Mouse (Mus musculus): ENCODE measurements around the gene Gpr84. TPM values are rescaled to one million over a fixed set of nuclear protein-coding genes. Genes with fewer than 3 reads are reported as not detected.

The Gpr84 gene
- total RNA-seq, 2 experiments from 2014 or later = 1.0 to 1.1 TPM

DNA sequence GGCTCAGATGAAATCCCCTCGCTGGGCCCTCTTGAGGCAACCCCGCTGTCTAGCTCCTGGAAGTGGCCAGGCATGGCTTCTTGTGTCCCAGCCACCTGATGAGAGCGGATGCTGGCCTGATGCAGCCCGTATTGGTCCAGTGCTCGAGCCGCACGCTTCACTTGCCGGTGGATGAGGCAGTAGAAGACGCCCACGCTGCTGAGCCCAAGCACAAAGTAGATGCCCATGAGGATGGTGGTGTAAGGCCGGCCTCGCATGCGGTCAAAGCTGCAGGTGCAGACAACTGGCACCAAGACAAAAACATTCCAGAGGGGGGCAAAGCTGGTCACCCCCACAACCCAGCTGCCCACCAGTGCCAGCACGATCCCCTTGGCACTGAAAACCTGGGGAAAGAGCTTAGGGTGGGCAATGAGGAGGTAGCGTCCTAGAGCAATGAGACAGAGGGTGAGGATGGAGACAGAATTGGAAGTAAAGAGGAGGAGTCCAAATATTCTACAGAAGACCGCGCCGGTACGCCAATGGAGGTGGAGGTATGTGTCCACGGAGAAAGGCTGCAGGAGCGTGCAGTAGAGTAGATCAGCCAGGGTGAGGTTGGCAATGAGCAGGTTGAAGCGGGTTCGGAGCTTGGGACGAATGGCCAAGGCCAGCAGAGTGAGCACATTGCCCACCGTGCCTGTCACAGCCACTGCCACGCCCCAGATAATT lies 1.4 kb downstream of the Gpr84 start:
- no peak for DNase-seq (ENCODE audit: low spot score in 2 of 2)
- intact Hi-C loops (cut with DNase I) = loop anchor here (5.0 kb wide), 1 partner anchor 37 kb away; the partner anchor contains the start of gene Copz1

DNA sequence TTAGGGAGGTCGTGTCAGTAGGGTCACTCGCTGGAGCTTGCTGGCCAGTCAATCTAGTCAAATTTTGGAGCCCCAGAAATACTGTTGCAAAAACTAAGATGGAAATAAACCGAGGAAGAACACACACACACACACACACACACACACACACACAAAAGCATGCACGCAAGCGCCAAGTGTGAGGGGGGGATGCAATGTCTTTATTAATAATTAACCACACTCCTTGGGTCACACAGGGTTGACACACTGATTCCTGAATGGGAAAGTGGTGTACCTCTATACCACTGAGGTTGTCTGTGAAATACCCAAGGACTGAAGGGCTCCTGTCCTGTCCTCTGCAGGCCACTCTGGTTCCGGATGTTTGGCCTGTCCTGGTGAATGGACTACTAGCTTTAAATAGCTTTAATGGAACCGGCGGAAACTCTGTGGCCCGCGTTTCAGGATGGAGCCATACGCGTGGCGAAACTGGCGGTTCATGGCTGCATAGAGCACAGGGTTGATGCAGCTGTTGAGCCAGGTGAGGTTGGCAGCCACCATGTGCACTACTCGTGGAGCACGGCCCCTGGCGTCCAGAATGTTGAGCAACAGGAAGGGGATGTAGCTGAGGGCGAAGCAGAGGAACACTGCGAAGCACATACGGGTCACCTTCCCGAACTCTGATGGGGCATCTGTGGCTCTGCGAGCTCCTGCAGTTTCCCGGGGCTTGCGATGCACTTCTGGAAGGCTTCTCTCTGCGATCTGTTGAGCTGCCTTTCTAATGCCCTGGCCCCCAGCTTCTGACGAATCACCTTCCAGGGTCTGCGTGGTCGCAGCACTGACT lies 2.1 kb downstream of the Gpr84 start:
- DNase-seq (ENCODE audit: low spot score in 2 of 2) = no peak
- intact Hi-C loops (cut with DNase I) = loop anchor here (5.0 kb wide), 1 partner anchor 36 kb away; the partner anchor contains the start of gene Copz1

- DNase-seq (ENCODE audit: low spot score in 2 of 2) = peak; percentile 94 to 96
- intact Hi-C loops (cut with DNase I) = loop anchor here (1.0 to 5.0 kb wide), 4 partner anchors 22 to 124 kb away; partner anchors contain the start of gene Copz1
These were observed 3.3 kb downstream of the Gpr84 start for GRCm38 (mm10) chr15:103307125-103307524.

DNA sequence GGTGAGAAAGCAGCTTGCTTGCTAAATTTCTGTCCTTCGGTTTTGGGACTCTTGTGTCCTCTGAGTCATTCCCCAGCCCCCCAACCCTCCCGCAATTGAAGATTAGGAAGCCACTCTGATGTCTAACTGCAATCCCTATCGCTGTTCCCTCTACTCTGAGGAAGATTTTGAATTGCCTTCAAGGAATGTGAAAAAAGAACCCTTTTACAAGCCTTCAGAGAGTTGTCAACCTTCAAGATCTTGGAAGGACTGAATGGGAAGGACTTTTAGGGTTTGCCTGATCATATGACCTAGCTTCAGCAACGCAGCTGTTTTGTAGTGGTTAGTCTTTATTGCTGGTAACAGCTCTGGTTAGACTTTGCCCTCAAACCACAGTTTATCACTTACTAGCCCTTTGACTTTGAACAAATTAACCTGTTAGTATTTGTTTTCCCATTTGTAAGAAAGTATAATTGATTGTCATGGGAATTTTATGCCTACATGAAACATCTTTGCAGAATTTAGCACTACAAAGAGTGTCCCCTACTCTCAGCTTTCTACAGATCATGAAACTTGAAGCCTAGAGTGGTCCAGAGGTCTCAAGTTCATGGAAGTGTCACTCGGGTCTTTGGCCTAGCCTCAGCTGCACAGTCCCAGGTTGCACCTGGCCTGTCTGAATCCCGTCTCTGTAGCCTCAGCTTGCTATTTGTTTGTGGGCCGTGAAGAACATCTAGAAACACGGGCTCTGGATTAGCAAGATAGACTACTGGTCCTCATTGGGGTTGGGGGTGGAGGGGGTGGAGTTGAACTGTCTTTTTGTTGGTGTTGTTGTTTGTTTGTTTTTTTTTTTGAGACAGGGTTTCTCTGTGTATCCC lies 4.4 kb downstream of the Gpr84 start:
- intact Hi-C loops (cut with DNase I) = loop anchor here (2.0 to 5.0 kb wide), 3 partner anchors 21 to 123 kb away; partner anchors contain the start of gene Copz1
- no peak for DNase-seq (ENCODE audit: low spot score in 2 of 2)

DNA sequence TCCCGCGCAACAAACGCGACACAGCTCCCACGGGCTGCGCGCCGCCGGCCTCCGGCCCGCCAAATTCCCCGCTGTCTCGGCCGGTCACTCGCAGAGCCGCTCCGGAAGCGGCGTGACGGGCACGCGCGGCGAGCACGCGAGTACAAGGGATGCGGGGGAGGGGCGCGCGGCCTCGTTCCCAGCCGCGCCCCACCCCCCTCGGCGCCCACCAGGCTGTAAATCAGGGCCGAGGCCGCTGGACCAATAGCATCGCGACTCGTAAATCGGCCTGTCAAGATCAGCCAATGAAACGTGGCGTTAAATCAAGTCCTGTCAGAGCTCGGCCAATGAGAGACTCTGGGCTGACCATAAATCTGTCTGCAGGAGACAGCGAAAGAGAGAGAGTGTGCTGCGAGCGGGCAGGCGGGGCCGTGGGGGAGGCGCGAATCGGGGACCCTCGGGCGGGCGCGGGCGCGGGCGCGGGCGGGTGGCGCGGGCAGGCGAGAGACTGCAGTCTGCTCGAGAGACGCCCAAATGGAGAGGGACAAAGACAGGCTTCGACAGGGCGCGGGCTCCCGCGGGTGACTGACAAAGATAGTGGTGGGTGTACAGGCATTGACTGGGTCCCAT lies 5.2 kb downstream of the Gpr84 start:
- DNase-seq (ENCODE audit: low spot score in 2 of 2) = peak; percentile 97 to 100
- intact Hi-C loops (cut with DNase I) = loop anchor here (5.0 kb wide), 1 partner anchor 33 kb away; the partner anchor contains the start of gene Copz1

DNA sequence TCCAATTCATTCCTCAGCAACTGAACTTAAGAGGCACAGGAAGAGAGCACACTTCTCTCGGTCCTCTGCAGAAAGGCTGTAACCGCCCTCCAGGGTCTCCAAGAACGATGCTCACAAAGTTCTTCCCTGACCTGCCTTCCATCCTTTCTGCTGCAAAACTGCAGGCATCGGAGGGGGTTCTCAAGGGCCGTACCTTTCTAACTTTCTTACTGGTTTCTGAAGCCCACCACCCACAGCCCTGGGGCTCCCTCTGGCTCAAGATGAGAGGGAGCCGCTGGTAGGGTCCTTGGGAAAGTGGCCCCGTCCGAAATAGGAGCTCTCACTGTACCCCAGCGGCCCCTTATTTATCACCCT lies 5.8 kb downstream of the Gpr84 start:
- DNase-seq (ENCODE audit: low spot score in 2 of 2) = no peak
- intact Hi-C loops (cut with DNase I) = no loop called here

- intact Hi-C loops (cut with DNase I) = no loop called here
- no peak for DNase-seq (ENCODE audit: low spot score in 2 of 2)
These were observed 6.3 kb downstream of the Gpr84 start for GRCm38 (mm10) chr15:103303916-103304615.

DNA sequence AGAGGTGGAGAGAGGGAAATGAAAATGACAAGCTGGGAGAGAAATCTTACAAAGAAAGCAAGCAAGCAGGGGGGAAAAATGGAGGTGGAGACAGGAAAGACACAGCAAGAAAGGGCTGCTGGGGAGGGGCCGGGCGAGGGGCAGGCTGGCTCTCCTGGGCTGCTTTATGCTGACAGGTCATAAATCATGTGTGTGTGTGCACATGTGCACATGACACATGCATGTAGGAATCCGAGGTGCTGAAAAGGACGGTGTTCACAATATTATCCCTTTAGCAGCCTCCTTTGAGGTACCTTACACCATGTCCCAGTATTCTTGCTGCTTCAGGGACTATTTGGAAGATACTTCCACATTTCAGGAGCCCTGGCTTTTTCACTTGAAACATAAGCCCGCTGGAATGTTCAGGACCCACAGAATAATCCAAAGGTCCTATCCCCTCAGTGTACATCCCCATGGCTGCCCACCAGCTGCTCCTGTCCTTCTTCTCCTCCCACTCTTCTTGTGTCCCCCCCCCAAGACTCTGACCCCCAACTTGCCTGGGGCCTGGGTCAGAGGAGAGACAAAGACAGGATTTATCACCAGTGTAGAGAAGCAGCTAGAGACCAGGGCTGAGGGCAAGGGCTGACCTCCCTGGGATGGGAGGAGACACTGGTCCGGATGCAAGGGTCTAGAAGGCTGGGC lies 7.9 kb downstream of the Gpr84 start:
- intact Hi-C loops (cut with DNase I) = no loop called here
- no peak for DNase-seq (ENCODE audit: low spot score in 2 of 2)

DNA sequence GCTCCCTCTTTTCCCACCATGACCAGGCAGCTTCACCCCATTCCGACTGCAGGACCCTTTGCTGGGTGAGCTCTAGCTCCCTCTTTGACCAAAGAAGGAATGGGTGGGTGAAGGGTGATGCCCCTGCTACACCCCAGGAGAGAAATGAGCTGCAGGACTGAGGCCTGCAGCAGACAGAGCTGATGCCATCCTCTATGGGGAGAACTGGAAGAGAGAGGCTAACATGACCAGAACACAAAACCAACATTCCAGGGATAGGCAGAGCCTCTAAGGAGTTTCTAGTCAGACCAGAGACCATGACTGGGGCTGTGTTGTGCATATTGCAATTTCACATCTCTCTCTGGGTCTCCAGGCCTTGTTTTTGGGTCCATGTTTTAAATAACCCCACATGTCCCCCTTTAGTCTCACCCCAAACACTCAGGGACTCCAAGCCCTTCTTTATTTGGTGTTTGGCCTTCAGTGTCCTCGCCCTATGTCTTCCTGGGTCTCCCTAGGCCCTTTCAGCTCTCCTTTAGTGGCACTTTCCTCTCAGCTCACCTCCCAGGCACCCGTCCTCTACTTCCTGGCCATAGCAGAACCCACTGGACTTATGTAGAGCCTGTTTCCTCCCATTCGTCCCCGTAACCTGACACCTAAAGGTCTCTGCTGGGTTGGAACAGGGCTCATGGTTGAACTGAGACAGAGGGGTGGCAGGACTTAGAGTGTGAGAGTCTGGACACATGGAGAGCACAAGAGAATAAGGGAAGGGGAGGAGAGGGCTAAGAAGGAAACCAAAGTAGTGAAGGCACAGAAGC lies 8.7 kb downstream of the Gpr84 start:
- intact Hi-C loops (cut with DNase I) = no loop called here
- no peak for DNase-seq (ENCODE audit: low spot score in 2 of 2)

GRCm38 (mm10) chr15:103301046-103301445 lies 9.4 kb downstream of the Gpr84 start:
- DNase-seq (ENCODE audit: low spot score in 2 of 2) = no peak
- intact Hi-C loops (cut with DNase I) = no loop called here

- no peak for DNase-seq (ENCODE audit: low spot score in 2 of 2)
- intact Hi-C loops (cut with DNase I) = no loop called here
These were observed 9.9 kb downstream of the Gpr84 start for GRCm38 (mm10) chr15:103300560-103300959.

DNA sequence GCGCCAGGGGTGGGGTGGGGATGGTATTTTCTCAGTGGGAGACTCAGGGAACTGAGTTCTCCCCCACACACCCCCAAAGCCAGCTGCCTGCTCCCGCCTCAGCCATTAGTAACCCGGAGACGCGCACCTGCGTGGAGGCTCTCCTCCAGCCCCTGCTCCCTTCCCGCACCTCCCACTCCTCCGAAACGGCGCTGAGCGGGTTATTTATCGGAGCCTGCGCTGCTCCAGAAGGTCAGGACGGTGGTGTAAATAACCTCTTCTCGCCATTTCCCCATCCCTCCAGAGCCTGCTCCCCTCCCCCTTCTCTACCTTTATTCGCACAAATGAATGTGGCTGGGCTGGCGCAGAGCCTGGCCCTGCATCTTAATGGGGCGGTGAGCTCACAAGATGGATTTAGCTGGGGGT lies 10.3 kb downstream of the Gpr84 start:
- DNase-seq (ENCODE audit: low spot score in 2 of 2) = peak; percentile 62 to 70
- intact Hi-C loops (cut with DNase I) = no loop called here

DNA sequence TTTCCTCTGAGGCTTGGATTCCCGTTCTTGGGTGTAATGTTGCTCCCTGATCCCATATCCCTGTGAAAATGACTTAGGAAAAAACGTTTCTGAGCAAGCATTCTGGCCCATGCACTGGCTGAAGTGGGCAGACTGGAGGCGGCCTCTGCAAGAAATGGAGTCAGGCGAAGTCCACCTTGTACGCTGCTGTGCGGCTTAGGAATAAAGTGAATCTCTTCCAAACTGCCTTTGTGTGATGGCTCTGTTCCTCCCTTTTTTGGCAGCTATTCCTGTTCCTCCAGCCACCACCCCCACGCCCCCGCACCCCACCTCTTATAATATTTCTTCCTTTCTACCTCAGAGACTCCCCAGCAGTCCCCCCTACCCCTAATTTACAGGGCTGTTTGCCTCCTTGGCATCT lies 10.8 kb downstream of the Gpr84 start:
- no peak for DNase-seq (ENCODE audit: low spot score in 2 of 2)
- intact Hi-C loops (cut with DNase I) = no loop called here

DNA sequence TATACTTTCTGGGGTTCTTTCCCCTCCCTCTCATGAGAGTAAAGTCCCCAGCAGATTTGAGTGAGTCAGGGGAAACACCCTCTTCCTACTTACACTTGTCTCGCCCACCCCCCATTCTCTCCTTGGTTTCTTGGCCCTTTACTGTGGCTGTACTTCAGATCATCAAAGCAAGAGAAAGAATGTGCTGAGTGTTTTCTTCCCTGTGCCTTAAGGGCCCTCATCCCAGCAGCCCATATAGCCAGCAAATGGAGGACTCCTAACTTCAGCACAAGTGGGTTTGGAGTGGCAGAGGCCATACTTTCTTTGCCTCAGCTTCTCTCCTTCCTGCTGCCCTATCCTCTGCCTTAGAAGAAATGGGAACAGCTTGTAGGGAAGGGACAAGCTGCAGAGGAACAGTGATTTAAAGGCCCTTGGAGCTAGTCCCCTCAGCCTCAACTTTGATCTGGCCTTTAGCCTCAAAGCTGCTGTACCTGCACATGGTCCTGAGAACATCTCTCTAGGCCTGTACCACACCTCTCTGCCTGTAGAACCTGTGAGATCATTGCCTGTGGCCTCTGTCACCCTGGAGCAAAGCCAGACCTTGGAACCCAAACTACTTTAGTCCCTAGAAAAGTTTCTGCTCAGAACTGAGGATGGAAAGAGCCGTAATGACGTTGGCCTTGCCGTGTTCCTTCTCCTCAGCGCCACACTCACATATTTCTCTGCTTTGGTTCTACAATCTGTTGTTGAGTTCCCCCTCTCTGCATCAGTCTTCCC lies 11.4 kb downstream of the Gpr84 start:
- intact Hi-C loops (cut with DNase I) = no loop called here
- no peak for DNase-seq (ENCODE audit: low spot score in 2 of 2)

- DNase-seq (ENCODE audit: low spot score in 2 of 2) = no peak
These were observed 12.4 kb downstream of the Gpr84 start for GRCm38 (mm10) chr15:103298026-103298425.

DNA sequence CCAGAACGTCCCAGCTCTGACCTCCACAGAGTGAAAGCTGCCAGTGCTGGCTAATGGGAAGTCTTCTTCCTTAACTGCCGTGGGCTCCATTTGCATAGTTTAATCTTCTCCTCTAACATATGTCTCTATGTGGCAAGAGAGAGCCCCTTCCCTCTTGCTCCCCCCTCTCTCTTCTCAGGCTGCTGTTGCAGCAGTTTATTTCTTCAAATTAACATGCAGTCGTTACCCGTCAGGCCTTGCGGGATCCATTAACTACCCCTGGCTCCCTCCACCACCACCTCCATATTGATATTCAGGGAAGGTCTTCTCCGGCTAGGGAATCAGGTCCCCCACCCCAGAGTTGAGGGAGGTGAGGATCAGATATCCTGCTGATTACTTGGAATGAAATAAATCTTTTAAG lies 13.1 kb downstream of the Gpr84 start:
- no peak for DNase-seq (ENCODE audit: low spot score in 2 of 2)
- intact Hi-C loops (cut with DNase I) = no loop called here

More at GRCm38 (mm10) chr15:103298026-103298425, 12.4 kb downstream of the Gpr84 start:
- intact Hi-C loops (cut with DNase I) = no loop called here

DNA sequence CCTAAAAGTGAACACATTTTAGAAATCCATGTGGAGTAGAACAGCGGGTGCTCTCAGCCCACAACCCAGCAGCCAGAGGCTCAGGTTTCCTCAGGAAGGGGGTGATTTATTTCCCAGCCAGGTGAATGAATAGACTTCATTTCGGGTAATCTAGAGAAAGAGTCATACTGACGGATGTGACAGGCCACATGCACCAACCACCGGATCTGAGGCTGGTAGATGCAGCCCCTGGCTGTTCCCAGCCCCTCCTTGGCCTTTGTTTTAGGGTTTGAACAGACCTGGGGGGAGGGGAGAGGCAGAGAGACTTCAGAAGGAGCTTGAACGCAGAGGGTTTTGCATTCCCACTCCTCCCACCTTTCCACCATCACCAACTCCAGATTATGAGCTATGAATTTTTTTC lies 14.6 kb downstream of the Gpr84 start:
- intact Hi-C loops (cut with DNase I) = no loop called here
- DNase-seq (ENCODE audit: low spot score in 2 of 2) = no peak

Measured in left cerebral cortex, postnatal 14 days (tissue).